Mouse (Mus musculus) forebrain, embryonic 11.5 days (tissue): ENCODE results near the gene Ankrd54. TPM values are rescaled to one million over a fixed set of nuclear protein-coding genes. Genes with fewer than 3 reads are reported as not detected.
"Not testable (repeated sequence)": the region's sequence is repeated elsewhere in the genome, so short reads cannot be mapped to it uniquely, and the experiment has no call there.

Source experiments
- ATAC-seq: fragments of 200-750 bp; cut with Nextera tagmentation; replicated peaks from 2 replicates; pipeline ENCODE4 v1.8.0; 2017; ENCODE audit warnings: moderate TSS enrichment; ENCODE audit not compliant: low FRiP score
- DNase-seq: peaks from one replicate; pipeline ENCODE4 v3.0.0-alpha.2; 2017; ENCODE audit warnings: low spot score
- H3K27ac ChIP-seq: fragments of 300-500 bp; sonication (generic); 2 replicates; pipeline ENCODE4 v1.5.1; 2014; ENCODE audit warnings: low read depth, low read length
- H3K27me3 ChIP-seq: fragments of 300-500 bp; sonication (generic); 2 replicates; pipeline ENCODE4 v1.6.1; 2014; ENCODE audit warnings: mild to moderate bottlenecking, low read length, mixed read lengths; ENCODE audit not compliant: control insufficient read depth, insufficient read depth
- H3K36me3 ChIP-seq: fragments of 300-500 bp; sonication (generic); 2 replicates; pipeline ENCODE4 v1.6.1; 2014; ENCODE audit warnings: mild to moderate bottlenecking, low read length, moderate library complexity, mixed read lengths; ENCODE audit not compliant: control insufficient read depth, insufficient read depth
- H3K4me1 ChIP-seq: fragments of 300-500 bp; sonication (generic); replicated peaks from 2 replicates; pipeline ENCODE4 v1.6.1; 2014; ENCODE audit warnings: low read length, mixed read lengths; ENCODE audit not compliant: control insufficient read depth, insufficient read depth
- H3K4me2 ChIP-seq: fragments of 300-500 bp; sonication (generic); 2 replicates; pipeline ENCODE4 v1.6.1; 2014; ENCODE audit warnings: low read depth, mild to moderate bottlenecking, low read length, moderate library complexity, mixed read lengths; ENCODE audit not compliant: severe bottlenecking
- H3K4me3 ChIP-seq: fragments of 300-500 bp; sonication (generic); 2 replicates; pipeline ENCODE4 v1.5.1; 2014; ENCODE audit warnings: low read depth, low read length
- H3K9ac ChIP-seq: fragments of 300-500 bp; sonication (generic); 2 replicates; pipeline ENCODE4 v1.6.1; 2014; ENCODE audit warnings: low read length
- H3K9me3 ChIP-seq: fragments of 300-500 bp; sonication (generic); 2 replicates; pipeline ENCODE4 v1.6.1; 2016; ENCODE audit warnings: low read length, mixed read lengths; ENCODE audit not compliant: control insufficient read depth
- WGBS: fragments of 180-500 bp; shearing (Covaris S2); extraction: QIAGEN DNeasy Blood & Tissue Kit; methylation state at CpG from one replicate; pipeline ENCODE4 v1.1.7; 2014; 5-methylcytosine and 5-hydroxymethylcytosine counted together
- polyA plus RNA-seq: library from polyadenylated mRNA; unstranded; fragments of >200 nt; fragmentation: Nextera tagmentation; extraction: Ambion mirVana; gene quantifications from 2 replicates; pipeline ENCODE4 v1.2.1, GENCODE M21; 2014

Gene Ankrd54
- polyA plus RNA-seq, 1 experiment from 2014 or later, result 61.6 TPM

GRCm38 (mm10) chr15:79041585-79041984 lies 21.1 kb downstream of the Ankrd54 start, which contains the start of gene Galr3:
Galr3 (plus strand) TSS chr15:79041885.
- no peak within 1 kb of the TSS for H3K27ac ChIP-seq
- DNase-seq, result no peak
- peaks cover 40% of the 10 kb centered on the region for H3K27me3 ChIP-seq
- H3K36me3 ChIP-seq, result no peaks in the 10 kb centered on the region; the same call in 1 of the 2 replicates
- no peaks in the 10 kb centered on the region for H3K9me3 ChIP-seq
- H3K4me3 ChIP-seq, result peak within 1 kb of the TSS; percentile 42
- peak within 1 kb of the TSS; percentile 39 for H3K9ac ChIP-seq
- whole genome bisulfite sequencing, result 81% methylated on average over 6 of the region's 6 CpGs
- no peak for ATAC-seq
- peak within 1 kb of the TSS; percentile 86 for H3K4me2 ChIP-seq
- H3K4me1 ChIP-seq, result peaks cover 16% of the 10 kb centered on the region

- Histone ChIP-seq H3K27me3 (peaks cover 40% of the 10 kb centered on the region), H3K4me3 (0 out of 2 replicates have a peak overlapping the region, but pooled peaks have one; percentile 10), H3K9ac (peak overlapping the region; percentile 37; the same call in 1 of the 2 replicates), H3K27ac (no peak overlapping the region), H3K4me1 (peaks cover 16% of the 10 kb centered on the region), H3K9me3 (no peaks in the 10 kb centered on the region), H3K36me3 (no peaks in the 10 kb centered on the region; the same call in 1 of the 2 replicates), H3K4me2 (peak overlapping the region; percentile 40)
- ATAC-seq, result no peak
- WGBS, result 21% methylated on average over 24 of the region's 24 CpGs
- no peak for DNase-seq
These were observed 21.9 kb downstream of the Ankrd54 start for GRCm38 (mm10) chr15:79040501-79041416.

- Histone ChIP-seq H3K4me2 (no peak overlapping the region), H3K9ac (no peak overlapping the region), H3K27ac (no peak overlapping the region), H3K4me3 (no peak overlapping the region), H3K27me3 (peaks cover 39% of the 10 kb centered on the region), H3K4me1 (peaks cover 12% of the 10 kb centered on the region), H3K36me3 (no peaks in the 10 kb centered on the region; the same call in 1 of the 2 replicates), H3K9me3 (no peaks in the 10 kb centered on the region)
- peak; percentile 53 for ATAC-seq
- WGBS, result 20% methylated on average over 7 of the region's 7 CpGs
- DNase-seq, result peak; percentile 86
These were observed 23.8 kb downstream of the Ankrd54 start for GRCm38 (mm10) chr15:79038853-79039252.

- Histone ChIP-seq H3K4me1 (peaks cover 12% of the 10 kb centered on the region), H3K27ac (no peak overlapping the region), H3K4me3 (no peak overlapping the region), H3K4me2 (no peak overlapping the region), H3K9ac (no peak overlapping the region), H3K9me3 (no peaks in the 10 kb centered on the region), H3K27me3 (peaks cover 34% of the 10 kb centered on the region), H3K36me3 (no peaks in the 10 kb centered on the region; the same call in 1 of the 2 replicates)
- WGBS, result 70% methylated on average over 10 of the region's 10 CpGs
- DNase-seq (no peak), ATAC-seq (no peak)
These were observed 24.4 kb downstream of the Ankrd54 start for GRCm38 (mm10) chr15:79038331-79038730.

- ATAC-seq (no peak), DNase-seq (peak; percentile 89)
- peaks cover 12% of the 10 kb centered on the region for H3K4me1 ChIP-seq
- H3K4me3 ChIP-seq, result no peak overlapping the region
- no peak overlapping the region for H3K4me2 ChIP-seq
- H3K27ac ChIP-seq, result no peak overlapping the region
- peaks cover 30% of the 10 kb centered on the region for H3K27me3 ChIP-seq
- H3K36me3 ChIP-seq, result no peaks in the 10 kb centered on the region; the same call in 1 of the 2 replicates
- 16% methylated on average over 14 of the region's 14 CpGs for WGBS
- no peak overlapping the region for H3K9ac ChIP-seq
- no peaks in the 10 kb centered on the region for H3K9me3 ChIP-seq
These were observed 24.8 kb downstream of the Ankrd54 start for GRCm38 (mm10) chr15:79037913-79038328.

GRCm38 (mm10) chr15:79031908-79032307 lies 30.8 kb downstream of the Ankrd54 start:
- 89% methylated on average over 5 of the region's 5 CpGs for WGBS
- not testable (repeated sequence) for H3K9me3 ChIP-seq, H3K4me1 ChIP-seq, H3K36me3 ChIP-seq, H3K27me3 ChIP-seq, ATAC-seq, H3K4me2 ChIP-seq, DNase-seq, H3K27ac ChIP-seq, H3K9ac ChIP-seq, H3K4me3 ChIP-seq

GRCm38 (mm10) chr15:79030551-79031435 lies 31.9 kb downstream of the Ankrd54 start:
- peaks cover 2% of the 10 kb centered on the region; the same call in 1 of the 2 replicates for H3K27me3 ChIP-seq
- peak; percentile 95 for DNase-seq
- peak overlapping the region; percentile 100 for H3K9ac ChIP-seq
- H3K4me1 ChIP-seq, result peaks cover 10% of the 10 kb centered on the region; the same call in 1 of the 2 replicates
- no peaks in the 10 kb centered on the region for H3K9me3 ChIP-seq
- peak overlapping the region; percentile 59; the same call in 1 of the 2 replicates for H3K27ac ChIP-seq
- peak overlapping the region; percentile 72 for H3K4me3 ChIP-seq
- no peaks in the 10 kb centered on the region for H3K36me3 ChIP-seq
- H3K4me2 ChIP-seq, result peak overlapping the region; percentile 97
- peak; percentile 84 for ATAC-seq
- under 1% methylated on average over 52 of the region's 52 CpGs for WGBS
